Mouse (Mus musculus): ENCODE results near the gene Dgkz.

- TF ChIP-seq POLR2A (IDR thresholded peaks at IDR 0.05; ENCODE audit: borderline replicate concordance, low read depth, low read length), result no peak
- no peak for TF ChIP-seq CTCF (IDR thresholded peaks at IDR 0.05; ENCODE audit: low read depth, low read length)
Measured at GRCm38 (mm10) chr2:91929455-91929854, 46.2 kb downstream of the Dgkz start.
